In the genomic region with DNA sequence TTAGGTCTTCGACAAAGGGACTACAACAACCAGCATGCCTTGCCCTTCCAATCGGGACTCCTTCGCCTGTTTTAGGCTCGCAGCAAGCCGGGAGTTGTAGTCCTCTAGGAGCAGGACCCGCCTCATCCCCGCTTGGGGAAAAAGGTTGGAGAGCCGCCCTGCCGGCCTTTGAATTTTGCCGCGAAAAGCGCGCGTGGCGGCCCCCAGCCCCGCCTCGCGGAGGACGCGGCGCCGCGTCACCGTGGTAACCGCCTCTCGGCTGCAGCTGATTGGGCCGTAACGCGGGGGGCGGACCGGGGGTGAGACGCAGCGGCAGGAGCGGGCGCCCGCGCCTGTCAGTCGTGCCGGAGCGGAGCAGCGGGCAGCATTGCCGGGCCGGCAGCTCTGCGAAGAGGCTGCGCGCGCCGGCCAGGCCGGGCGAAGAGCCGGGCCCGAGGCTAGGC, we compare ENCODE assay signal across 8 mouse cellular contexts. TPM values are rescaled to one million over a fixed set of nuclear protein-coding genes. Genes with fewer than 3 reads are reported as not detected.
DNase-seq lines count a peak whose midpoint lies in the region; ATAC-seq and TF ChIP-seq lines count a peak whose summit lies in the region.

No protein-coding gene starts in this region.

- TF ChIP-seq CTCF in left cerebral cortex, adult 2 months (IDR thresholded peaks at IDR 0.05): peak; percentile 17; the same call in 1 of the 2 replicates

- H3K27ac ChIP-seq in left cerebral cortex, adult 2 months: peak overlapping the region; percentile 86

- H3K4me3 ChIP-seq in left cerebral cortex, adult 2 months: peak overlapping the region; percentile 85

- peak; percentile 88 for ATAC-seq in activated CD4-positive, CD25-positive, alpha-beta regulatory T cell, adult 4 months
- peak; percentile 78 for ATAC-seq in common myeloid progenitor, adult 5-6 weeks (replicated peaks; ENCODE audit: low read depth, poor library complexity, severe bottlenecking)
- ATAC-seq in megakaryocyte, adult 5-6 weeks (ENCODE audit: poor library complexity, severe bottlenecking): peak; percentile 93

- DNase-seq in gastrocnemius, postnatal 10 days: peak; percentile 98
- peak; percentile 90 for DNase-seq in hindlimb bud, embryonic 11.5 days (ENCODE audit: extremely low spot score, low read depth, low spot score)
- DNase-seq in left cerebral cortex, adult 2 months (ENCODE audit: extremely low spot score in 1 of 2, low spot score in 2 of 2): peak; percentile 95 to 96
- DNase-seq in right cerebral cortex, adult 18-20 months: peak; percentile 97
- DNase-seq in urinary bladder, adult 2 months (ENCODE audit: low spot score): peak; percentile 88

- intact Hi-C loops in left cerebral cortex, adult 2 months (cut with DNase I): loop anchor here (2.0 to 5.0 kb wide), 2 partner anchors 42 to 660 kb away; partner anchors contain the start of gene Coro1c

RNA-seq across cellular contexts. Expression of gene Fam222a, which starts 0.7 kb away (rescaled TPM):
- polyA plus RNA-seq in activated CD4-positive, CD25-positive, alpha-beta regulatory T cell, adult 4 months (2017; shearing (Covaris generic)): not detected
- total RNA-seq in common myeloid progenitor, adult 5-6 weeks (2017): 0.18 TPM in 1 of 2 replicates, not detected in the other
- 1 to 10 TPM; 1.5 to 1.8 TPM for total RNA-seq in gastrocnemius, postnatal 10 days (2021)
- total RNA-seq in left cerebral cortex, adult 2 months (2021): 1 to 10 TPM; 7.9 to 9.0 TPM
- 0.16 and 0.22 TPM in 2 replicates for total RNA-seq in megakaryocyte, adult 5-6 weeks (2015)
- 0.11 and 0.69 TPM in 2 replicates for total RNA-seq in megakaryocyte, adult 5-6 weeks (2017)
- 0.17 and 0.29 TPM in 2 replicates for polyA plus RNA-seq in urinary bladder, adult 2 months (2012; rRNA removed)

Comparison
In these comparisons a context has a peak if more than half of its experiments do, and no peak if none do; other contexts are left out.
1. Peak in every context shown above with its lines: DNase-seq, ATAC-seq, H3K4me3 ChIP-seq and H3K27ac ChIP-seq.